Mouse (Mus musculus): ENCODE measurements around the gene Krt28.

GRCm38 (mm10) chr11:99369229-99369628 is 5.5 kb downstream of the Krt28 start:
- TF ChIP-seq CTCF (IDR thresholded peaks at IDR 0.05; ENCODE audit: low read depth) (peak; percentile 47), EP300 (IDR thresholded peaks at IDR 0.05; ENCODE audit: low read depth) (no peak)

Measured in heart, postnatal 0 days (tissue).